Mouse (Mus musculus): ENCODE data around the gene Ppm1l. TPM values are rescaled to one million over a fixed set of nuclear protein-coding genes. Genes with fewer than 3 reads are reported as not detected.
A peak's percentile ranks its signal among the peaks of the same experiment; 100 is the strongest.
"Not testable (repeated sequence)": the region's sequence is repeated elsewhere in the genome, so short reads cannot be mapped to it uniquely, and the experiment has no call there.

Gene Ppm1l
- polyA plus RNA-seq, 1 experiment from 2014 or later, result 26.0 TPM

GRCm38 (mm10) chr3:69392298-69392697 is 75.6 kb downstream of the Ppm1l start:
- H3K4me1 ChIP-seq, result no peaks in the 10 kb centered on the region
- no peak overlapping the region for H3K4me2 ChIP-seq
- WGBS, result 74% methylated on average over 5 of the region's 5 CpGs
- ATAC-seq (replicated peaks), result no peak
- no peak overlapping the region for H3K9ac ChIP-seq
- H3K36me3 ChIP-seq (replicated peaks), result no peaks in the 10 kb centered on the region
- no peaks in the 10 kb centered on the region for H3K9me3 ChIP-seq
- H3K27me3 ChIP-seq (replicated peaks), result no peaks in the 10 kb centered on the region
- no peak overlapping the region for H3K4me3 ChIP-seq
- H3K27ac ChIP-seq, result no peak overlapping the region

- Histone ChIP-seq H3K27ac (no peak overlapping the region), H3K27me3 (replicated peaks) (no peaks in the 10 kb centered on the region), H3K4me2 (no peak overlapping the region), H3K4me1 (no peaks in the 10 kb centered on the region), H3K9me3 (no peaks in the 10 kb centered on the region), H3K4me3 (no peak overlapping the region), H3K36me3 (replicated peaks) (no peaks in the 10 kb centered on the region), H3K9ac (no peak overlapping the region)
- 88% methylated on average over 9 of the region's 9 CpGs for WGBS
- no peak for ATAC-seq (replicated peaks)
Observed at GRCm38 (mm10) chr3:69393079-69393478, 76.4 kb downstream of the Ppm1l start.

DNA sequence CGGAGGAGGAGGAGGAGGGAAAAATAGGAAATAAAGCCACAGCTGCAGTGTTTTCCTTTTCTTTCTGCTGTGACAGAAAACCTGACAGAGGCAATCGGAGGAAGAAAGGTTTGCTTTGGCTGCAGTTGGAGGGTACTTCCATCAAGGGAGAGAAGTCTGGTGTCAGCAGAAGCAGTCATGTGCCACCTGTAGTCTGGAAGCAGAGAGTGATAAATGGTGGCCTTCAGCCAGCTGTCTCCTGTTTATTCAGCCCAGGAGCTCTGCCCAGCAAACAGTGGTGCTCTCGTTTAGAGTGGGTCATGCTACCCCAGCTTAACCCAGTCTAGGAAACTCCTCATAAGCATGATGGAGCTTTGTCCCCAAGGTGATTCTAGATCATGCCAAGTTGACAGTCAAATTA is 77.3 kb downstream of the Ppm1l start:
- no peak overlapping the region for H3K4me3 ChIP-seq
- H3K27me3 ChIP-seq (replicated peaks), result no peaks in the 10 kb centered on the region
- whole genome bisulfite sequencing, result 75% methylated on average over 3 of the region's 3 CpGs
- H3K4me2 ChIP-seq, result no peak overlapping the region
- H3K9me3 ChIP-seq, result no peaks in the 10 kb centered on the region
- no peaks in the 10 kb centered on the region for H3K36me3 ChIP-seq (replicated peaks)
- H3K27ac ChIP-seq, result no peak overlapping the region
- ATAC-seq (replicated peaks), result no peak
- no peak overlapping the region for H3K9ac ChIP-seq
- H3K4me1 ChIP-seq, result no peaks in the 10 kb centered on the region

GRCm38 (mm10) chr3:69395084-69395483 is 78.4 kb downstream of the Ppm1l start:
- H3K4me2 ChIP-seq, result no peak overlapping the region
- H3K4me1 ChIP-seq, result no peaks in the 10 kb centered on the region
- WGBS, result 86% methylated on average over 5 of the region's 5 CpGs
- ATAC-seq (replicated peaks), result no peak
- no peak overlapping the region for H3K27ac ChIP-seq
- H3K4me3 ChIP-seq, result no peak overlapping the region
- no peaks in the 10 kb centered on the region for H3K27me3 ChIP-seq (replicated peaks)
- no peaks in the 10 kb centered on the region for H3K36me3 ChIP-seq (replicated peaks)
- H3K9me3 ChIP-seq, result no peaks in the 10 kb centered on the region
- H3K9ac ChIP-seq, result no peak overlapping the region

DNA sequence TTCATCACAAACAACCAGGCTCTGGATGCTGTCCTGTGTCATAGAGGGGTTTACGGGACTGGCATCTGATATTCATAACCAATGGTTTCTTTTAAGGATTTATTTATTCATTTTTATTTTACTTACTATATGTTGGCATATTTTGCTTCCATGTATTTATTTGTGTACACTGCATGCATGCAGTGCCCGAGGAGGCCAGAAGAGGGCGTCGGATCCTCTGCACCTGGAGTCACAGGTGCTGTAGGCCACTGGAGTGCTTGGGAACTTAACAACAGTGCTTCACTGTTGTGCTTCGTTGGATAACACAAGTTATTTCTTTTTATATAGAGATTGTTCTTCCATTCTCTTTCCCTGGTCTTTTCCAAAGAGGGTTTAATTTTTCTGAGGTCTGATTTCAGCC is 81.1 kb downstream of the Ppm1l start:
- H3K4me3 ChIP-seq, result no peak overlapping the region
- H3K36me3 ChIP-seq (replicated peaks), result no peaks in the 10 kb centered on the region
- no peak overlapping the region for H3K27ac ChIP-seq
- ATAC-seq (replicated peaks), result no peak
- H3K9ac ChIP-seq, result no peak overlapping the region
- no peaks in the 10 kb centered on the region for H3K4me1 ChIP-seq
- no peaks in the 10 kb centered on the region for H3K27me3 ChIP-seq (replicated peaks)
- 67% methylated on average over 5 of the region's 5 CpGs for WGBS
- H3K4me2 ChIP-seq, result no peak overlapping the region
- H3K9me3 ChIP-seq, result no peaks in the 10 kb centered on the region

GRCm38 (mm10) chr3:69399336-69399735 is 82.7 kb downstream of the Ppm1l start:
- H3K9ac ChIP-seq, result no peak overlapping the region
- H3K4me2 ChIP-seq, result no peak overlapping the region
- no peak overlapping the region for H3K4me3 ChIP-seq
- H3K27me3 ChIP-seq (replicated peaks), result 0 out of 2 replicates have a peak, but pooled peaks cover 3% of the 10 kb centered on the region
- no peaks in the 10 kb centered on the region for H3K36me3 ChIP-seq (replicated peaks)
- H3K27ac ChIP-seq, result no peak overlapping the region
- 87% methylated on average over 6 of the region's 6 CpGs for WGBS
- H3K9me3 ChIP-seq, result no peaks in the 10 kb centered on the region
- ATAC-seq (replicated peaks), result no peak
- no peaks in the 10 kb centered on the region for H3K4me1 ChIP-seq

GRCm38 (mm10) chr3:69403196-69403595 is 86.5 kb downstream of the Ppm1l start:
- H3K27me3 ChIP-seq (replicated peaks), result peaks cover 14% of the 10 kb centered on the region
- 83% methylated on average over 5 of the region's 5 CpGs for WGBS
- no peak overlapping the region for H3K27ac ChIP-seq
- no peaks in the 10 kb centered on the region for H3K9me3 ChIP-seq
- no peak for ATAC-seq (replicated peaks)
- no peak overlapping the region for H3K4me2 ChIP-seq
- H3K4me3 ChIP-seq, result no peak overlapping the region
- H3K36me3 ChIP-seq (replicated peaks), result no peaks in the 10 kb centered on the region
- H3K9ac ChIP-seq, result no peak overlapping the region
- no peaks in the 10 kb centered on the region for H3K4me1 ChIP-seq

DNA sequence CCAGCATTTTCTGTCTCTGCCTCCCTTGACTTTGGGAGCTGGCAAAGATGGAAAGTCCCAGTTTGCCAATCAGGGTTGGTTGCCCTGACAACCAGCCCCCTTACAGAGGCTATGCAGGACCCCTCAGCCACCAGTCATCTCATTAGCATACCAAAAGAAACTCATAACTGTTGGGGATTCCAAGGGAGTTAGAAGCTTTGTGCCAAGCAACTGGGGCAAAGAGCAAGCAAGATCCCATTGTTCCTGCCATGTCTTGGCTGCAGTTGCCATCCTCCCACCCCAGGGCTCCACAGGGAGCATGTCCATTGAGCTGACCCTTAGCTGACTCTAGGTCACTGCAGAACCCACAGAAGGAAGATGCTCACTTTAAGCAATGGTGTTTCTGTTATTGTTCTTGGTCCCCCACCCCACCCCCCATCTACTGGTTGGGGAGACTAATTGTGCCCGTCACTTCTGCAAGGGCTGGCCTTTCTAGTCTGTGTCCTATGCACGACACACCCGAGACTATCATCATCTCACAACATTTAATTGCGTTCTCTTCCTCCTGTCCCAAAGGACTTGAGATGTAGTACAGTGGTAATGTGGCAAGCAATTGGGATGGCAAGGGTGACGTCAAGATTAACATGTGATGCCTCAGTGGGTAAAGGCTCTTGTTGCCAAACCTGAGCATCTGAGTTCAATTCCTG is 89.7 kb downstream of the Ppm1l start:
- Histone ChIP-seq H3K4me2 (no peak overlapping the region), H3K9me3 (no peaks in the 10 kb centered on the region), H3K4me1 (no peaks in the 10 kb centered on the region), H3K27me3 (replicated peaks) (peaks cover 22% of the 10 kb centered on the region), H3K27ac (no peak overlapping the region), H3K36me3 (replicated peaks) (no peaks in the 10 kb centered on the region), H3K4me3 (no peak overlapping the region), H3K9ac (no peak overlapping the region)
- peak; percentile 82 for ATAC-seq (replicated peaks)
- 20% methylated on average over 5 of the region's 5 CpGs for WGBS

DNA sequence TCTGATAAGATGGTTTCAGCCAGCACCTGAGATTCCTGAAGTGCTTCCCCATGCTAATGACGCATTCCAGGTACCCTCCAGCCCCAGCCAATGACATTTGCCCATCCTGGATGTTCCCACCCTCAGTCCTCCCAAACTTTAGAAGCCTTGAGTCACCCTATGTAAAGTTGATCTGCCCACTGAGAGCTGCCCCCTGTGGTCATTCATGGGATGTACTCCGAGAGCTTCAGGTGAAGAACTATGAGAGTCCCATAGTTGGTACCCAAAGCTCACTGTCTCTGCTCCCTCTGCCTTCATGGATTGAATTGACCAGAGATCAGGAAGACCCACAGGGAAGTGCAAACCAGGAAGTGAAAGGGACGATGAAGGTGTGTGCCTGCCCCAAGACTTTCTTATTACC is 91.4 kb downstream of the Ppm1l start:
- ATAC-seq (replicated peaks), result no peak
- peaks cover 22% of the 10 kb centered on the region for H3K27me3 ChIP-seq (replicated peaks)
- WGBS, result 87% methylated on average over 3 of the region's 3 CpGs
- H3K4me2 ChIP-seq, result no peak overlapping the region
- H3K36me3 ChIP-seq (replicated peaks), result no peaks in the 10 kb centered on the region
- no peak overlapping the region for H3K4me3 ChIP-seq
- H3K27ac ChIP-seq, result no peak overlapping the region
- H3K4me1 ChIP-seq, result no peaks in the 10 kb centered on the region
- no peaks in the 10 kb centered on the region for H3K9me3 ChIP-seq
- no peak overlapping the region for H3K9ac ChIP-seq

DNA sequence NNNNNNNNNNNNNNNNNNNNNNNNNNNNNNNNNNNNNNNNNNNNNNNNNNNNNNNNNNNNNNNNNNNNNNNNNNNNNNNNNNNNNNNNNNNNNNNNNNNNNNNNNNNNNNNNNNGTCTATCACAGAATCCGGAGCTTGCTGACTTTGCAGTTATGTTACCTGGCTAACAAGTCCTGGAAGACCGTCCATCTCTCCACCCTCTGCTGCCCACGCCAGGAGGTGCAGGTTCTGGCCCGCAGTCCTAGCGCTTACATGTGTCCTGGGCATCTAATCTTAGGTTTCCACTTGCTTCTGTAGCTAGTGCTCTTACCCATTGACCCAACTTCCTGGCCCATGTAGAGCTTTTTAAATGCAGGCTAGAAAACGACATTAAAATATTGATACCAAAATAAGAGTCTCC is 99.5 kb downstream of the Ppm1l start:
- Histone ChIP-seq H3K9ac (no peak overlapping the region), H3K4me2 (no peak overlapping the region), H3K4me1 (no peaks in the 10 kb centered on the region), H3K36me3 (replicated peaks) (no peaks in the 10 kb centered on the region), H3K27ac (no peak overlapping the region), H3K27me3 (replicated peaks) (no peaks in the 10 kb centered on the region), H3K9me3 (no peaks in the 10 kb centered on the region), H3K4me3 (no peak overlapping the region)
- ATAC-seq (replicated peaks), result no peak
- WGBS, result 92% methylated on average over 6 of the region's 6 CpGs

DNA sequence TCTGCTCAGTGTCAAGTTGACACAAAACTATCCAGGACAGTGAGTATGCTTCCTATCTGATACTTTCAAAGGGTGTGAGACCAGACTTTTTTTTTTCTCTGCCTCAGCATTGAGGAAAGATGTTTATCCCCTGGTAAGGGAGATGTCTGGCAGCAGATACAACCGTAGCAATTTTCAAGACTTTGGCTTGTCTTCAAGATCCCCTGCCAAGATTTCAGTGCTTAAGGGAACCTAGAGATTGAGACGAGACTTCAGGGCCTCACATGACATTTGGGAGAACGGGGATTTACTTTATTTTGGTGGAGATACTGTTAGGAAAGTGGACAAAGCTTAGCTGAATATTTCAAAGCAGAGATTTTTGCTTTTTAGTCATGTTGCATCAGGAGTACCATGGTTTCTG is 106.1 kb downstream of the Ppm1l start:
- no peak overlapping the region for H3K27ac ChIP-seq
- H3K9ac ChIP-seq, result no peak overlapping the region
- H3K9me3 ChIP-seq, result no peaks in the 10 kb centered on the region
- H3K4me2 ChIP-seq, result no peak overlapping the region
- WGBS, result 72% methylated on average over 3 of the region's 3 CpGs
- no peak overlapping the region for H3K4me3 ChIP-seq
- 0 out of 2 replicates have a peak, but pooled peaks cover 4% of the 10 kb centered on the region for H3K4me1 ChIP-seq
- no peaks in the 10 kb centered on the region for H3K27me3 ChIP-seq (replicated peaks)
- no peak for ATAC-seq (replicated peaks)
- no peaks in the 10 kb centered on the region for H3K36me3 ChIP-seq (replicated peaks)

GRCm38 (mm10) chr3:69423371-69423770 is 106.7 kb downstream of the Ppm1l start:
- no peaks in the 10 kb centered on the region for H3K27me3 ChIP-seq (replicated peaks)
- H3K9me3 ChIP-seq, result no peaks in the 10 kb centered on the region
- WGBS, result 60% methylated on average over 4 of the region's 4 CpGs
- no peak overlapping the region for H3K4me3 ChIP-seq
- ATAC-seq (replicated peaks), result peak; percentile 66; the same call in 1 of the 2 replicates
- H3K4me2 ChIP-seq, result no peak overlapping the region
- H3K9ac ChIP-seq, result no peak overlapping the region
- 0 out of 2 replicates have a peak, but pooled peaks cover 8% of the 10 kb centered on the region for H3K4me1 ChIP-seq
- H3K36me3 ChIP-seq (replicated peaks), result no peaks in the 10 kb centered on the region
- no peak overlapping the region for H3K27ac ChIP-seq

DNA sequence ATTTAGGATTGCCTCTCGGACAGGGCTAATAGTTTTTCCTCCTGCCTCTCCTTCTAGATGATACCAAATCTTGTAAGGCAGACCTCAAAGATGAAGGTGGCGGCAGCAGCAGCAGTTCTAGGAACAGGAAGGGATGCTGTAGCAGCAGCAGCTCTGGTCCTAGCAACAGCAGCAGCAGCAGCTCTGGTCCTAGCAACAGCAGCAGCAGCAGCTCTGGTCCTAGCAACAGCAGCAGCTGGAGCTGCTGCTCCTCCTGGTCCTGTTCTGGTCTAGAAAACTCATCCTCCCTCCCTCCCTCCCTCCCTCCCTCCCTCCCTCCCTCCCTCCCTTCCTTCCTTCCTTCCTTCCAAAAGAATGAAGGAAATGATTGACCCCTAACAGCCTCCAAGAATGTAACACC is 108.1 kb downstream of the Ppm1l start:
- not testable (repeated sequence) for H3K4me1 ChIP-seq; H3K4me2 ChIP-seq; H3K27me3 ChIP-seq (replicated peaks); H3K9me3 ChIP-seq; H3K9ac ChIP-seq; H3K27ac ChIP-seq; H3K36me3 ChIP-seq (replicated peaks); H3K4me3 ChIP-seq
- peak; percentile 38; the same call in 1 of the 2 replicates for ATAC-seq (replicated peaks)
- 78% methylated on average over 2 of the region's 2 CpGs for WGBS

All from midbrain, embryonic 15.5 days (tissue).